ENCODE assay signal across 13 mouse cellular contexts in genomic region chr9:61289713-61290112, GRCm38 (mm10).
DNase-seq lines count a peak whose midpoint lies in the region; ATAC-seq lines count a peak whose summit lies in the region.
"Had no signal": no experiment of that assay in that cellular context is flagged by ENCODE, and none has a peak within 500 bp of the region (broad histone marks: within the 10 kb centered on the region; RNA-seq: fewer than 3 reads in every experiment).

No protein-coding gene starts in this region.

- no peaks in the 10 kb centered on the region for H3K36me3 ChIP-seq in heart, embryonic 12.5 days
- H3K36me3 ChIP-seq: liver, embryonic 15.5 days; midbrain, embryonic 15.5 days had no signal

- no peak overlapping the region for H3K4me2 ChIP-seq in heart, embryonic 12.5 days
- H3K4me2 ChIP-seq: liver, embryonic 15.5 days; midbrain, embryonic 15.5 days had no signal

- 61% methylated on average over 6 of the region's 6 CpGs for WGBS in heart, embryonic 12.5 days

- ATAC-seq in heart, embryonic 12.5 days (ENCODE audit: insufficient number of reproducible peaks, low FRiP score) = no peak
- no peak for ATAC-seq in inflammation-experienced regulatory T-cells, adult 6 months
- ATAC-seq: forebrain, postnatal 0 days; midbrain, embryonic 15.5 days had no signal

- H3K4me3 ChIP-seq in heart, embryonic 12.5 days = no peak overlapping the region
- H3K4me3 ChIP-seq: liver, embryonic 15.5 days; midbrain, embryonic 15.5 days had no signal

- H3K27ac ChIP-seq in heart, embryonic 12.5 days (ENCODE audit: poor library complexity, severe bottlenecking) = no peak overlapping the region
- H3K27ac ChIP-seq: liver, embryonic 15.5 days; midbrain, embryonic 15.5 days had no signal

- no peak overlapping the region for H3K9ac ChIP-seq in heart, embryonic 12.5 days
- H3K9ac ChIP-seq: forebrain, postnatal 0 days; liver, embryonic 15.5 days; midbrain, embryonic 15.5 days had no signal

- H3K4me1 ChIP-seq in heart, embryonic 12.5 days (replicated peaks) = no peaks in the 10 kb centered on the region
- H3K4me1 ChIP-seq: liver, embryonic 15.5 days had no signal

- H3K9me3 ChIP-seq in heart, embryonic 12.5 days (replicated peaks) = no peaks in the 10 kb centered on the region; the same call in 1 of the 2 replicates
- H3K9me3 ChIP-seq: liver, embryonic 15.5 days; midbrain, embryonic 15.5 days had no signal

- DNase-seq in heart, postnatal 4 days = peak; percentile 14
- peak; percentile 70 for DNase-seq in NIH3T3 (ENCODE audit: low read depth)
- peak; percentile 87 to 93 for DNase-seq in kidney, adult 8-10 months
- DNase-seq in lung, postnatal 14 days = peak; percentile 37
- DNase-seq in gastrocnemius, postnatal 4 days (ENCODE audit: low spot score in 2 of 2) = no peak
- no peak for DNase-seq in thymus, postnatal 25 days
- DNase-seq: forebrain, postnatal 0 days; thymus, postnatal 36 days had no signal

- H3K27me3 ChIP-seq in heart, embryonic 12.5 days (replicated peaks) = peaks cover 89% of the 10 kb centered on the region
- H3K27me3 ChIP-seq: CH12.LX; liver, embryonic 15.5 days had no signal

Comparison
In these comparisons a context has a peak if more than half of its experiments do, and no peak if none do; other contexts are left out.
1. DNase-seq: peak in heart, postnatal 4 days (single experiment), NIH3T3 (single experiment), kidney, adult 8-10 months (2 of 2) and lung, postnatal 14 days (single experiment); none in gastrocnemius, postnatal 4 days (0 of 2) and thymus, postnatal 25 days (single experiment).